Mouse (Mus musculus): ENCODE measurements at regions not wholly inside any gene's neighbourhood (a gene's known extent, or its start where the extent isn't known, plus 50 kb on each side); places are given as distances from the start of the nearest gene placed in this dataset.

DNA sequence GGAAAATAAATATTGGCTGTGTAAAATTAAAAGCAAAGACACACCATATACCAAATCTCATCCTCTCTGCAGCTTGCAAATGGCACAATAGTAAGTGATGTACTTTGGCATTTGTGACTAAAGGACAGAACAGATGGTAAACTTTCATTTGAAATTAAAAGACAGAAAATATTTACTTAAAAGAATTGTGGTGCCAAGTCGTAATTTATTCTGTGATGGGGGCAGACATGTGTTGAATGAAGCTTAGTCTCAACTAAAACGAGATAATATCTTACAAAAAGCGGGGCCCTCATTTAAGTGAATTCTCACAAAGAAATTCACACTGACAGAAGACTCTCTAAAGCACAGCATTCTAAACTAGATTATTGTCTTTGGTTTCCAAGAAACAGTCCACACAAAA lies 232.5 kb downstream of the Cylc2 start:
- DNase-seq (ENCODE audit: low spot score): peak; percentile 5
